Mouse (Mus musculus): ENCODE measurements at regions not wholly inside any gene's neighbourhood (a gene's known extent, or its start where the extent isn't known, plus 50 kb on each side); places are given as distances from the start of the nearest gene placed in this dataset.
"Not testable (repeated sequence)": the region's sequence is repeated elsewhere in the genome, so short reads cannot be mapped to it uniquely, and the experiment has no call there.

- no peak for DNase-seq (ENCODE audit: low read depth, low spot score)
Observed at GRCm38 (mm10) chr1:96626271-96626670, 245.7 kb downstream of the Slco4c1 start.

- not testable (repeated sequence) for DNase-seq (ENCODE audit: low read depth, low spot score)
Observed at GRCm38 (mm10) chr1:96625326-96625725, 246.6 kb downstream of the Slco4c1 start.

GRCm38 (mm10) chr1:96596141-96596540 lies 275.8 kb downstream of the Slco4c1 start:
- no peak for DNase-seq (ENCODE audit: low read depth, low spot score)

- no peak for DNase-seq (ENCODE audit: low read depth, low spot score)
Observed at GRCm38 (mm10) chr1:96569281-96569680, 302.7 kb downstream of the Slco4c1 start.

DNA sequence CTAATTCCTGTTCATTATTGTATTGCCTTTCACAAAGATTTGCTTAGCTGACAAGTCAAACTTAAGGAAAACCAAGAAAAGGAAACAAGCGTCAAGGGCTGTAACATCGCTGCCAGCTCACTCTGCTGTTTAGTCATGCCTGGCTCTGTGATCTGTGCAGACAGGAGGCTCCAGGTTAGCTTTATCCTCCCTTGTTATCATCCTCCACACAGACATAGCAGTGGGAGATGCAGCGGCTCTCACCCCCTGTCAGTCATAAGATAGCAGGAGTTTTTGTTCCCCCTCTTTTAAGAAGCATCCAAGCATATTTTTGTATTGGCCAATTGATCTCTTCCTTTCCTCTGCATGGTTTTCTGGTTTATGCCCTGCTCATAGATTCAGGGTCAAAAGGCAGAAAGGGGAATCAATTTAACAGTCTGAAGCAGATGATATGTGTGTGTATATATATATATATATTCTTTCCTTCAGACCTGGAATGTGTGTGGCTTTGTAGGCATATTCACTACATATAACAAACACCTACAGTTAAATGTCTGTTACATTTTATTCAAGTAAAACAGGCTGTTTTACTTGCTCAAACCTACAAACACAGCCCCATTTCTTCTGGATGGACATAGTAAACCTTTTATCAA lies 308.6 kb downstream of the Slco4c1 start:
- no peak for DNase-seq (ENCODE audit: low read depth, low spot score)

GRCm38 (mm10) chr1:96556258-96556657 lies 315.7 kb downstream of the Slco4c1 start:
- DNase-seq (ENCODE audit: low read depth, low spot score) = no peak

GRCm38 (mm10) chr1:96519347-96519746 lies 352.6 kb downstream of the Slco4c1 start:
- peak; percentile 4 for DNase-seq (ENCODE audit: low read depth, low spot score)

DNA sequence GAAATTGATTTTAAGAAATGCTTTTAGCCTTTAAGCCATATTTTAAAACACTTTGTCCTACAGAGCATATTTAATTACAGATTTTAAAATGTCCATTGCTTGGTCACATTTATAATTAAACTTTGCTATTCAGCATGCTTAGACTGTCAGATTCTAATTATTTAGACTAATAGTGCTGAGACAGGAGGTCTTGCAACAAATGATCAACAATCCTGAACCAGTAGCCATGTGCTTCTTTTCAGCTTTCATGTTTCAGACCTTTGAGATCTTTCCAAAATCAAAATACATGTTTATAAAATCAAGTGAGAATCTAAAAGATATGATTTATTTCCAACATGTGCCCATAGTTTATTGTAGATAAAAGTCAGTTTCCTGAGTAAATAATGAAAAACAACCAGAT lies 371.0 kb downstream of the Slco4c1 start:
- DNase-seq (ENCODE audit: low read depth, low spot score) = no peak

- no peak for DNase-seq (ENCODE audit: low read depth, low spot score)
Observed at GRCm38 (mm10) chr1:96482816-96483215, 389.2 kb downstream of the Slco4c1 start.

GRCm38 (mm10) chr1:96450852-96451251 lies 421.1 kb downstream of the Slco4c1 start:
- DNase-seq (ENCODE audit: low read depth, low spot score) = no peak

GRCm38 (mm10) chr1:96445215-96445614 lies 426.8 kb downstream of the Slco4c1 start:
- no peak for DNase-seq (ENCODE audit: low read depth, low spot score)

DNA sequence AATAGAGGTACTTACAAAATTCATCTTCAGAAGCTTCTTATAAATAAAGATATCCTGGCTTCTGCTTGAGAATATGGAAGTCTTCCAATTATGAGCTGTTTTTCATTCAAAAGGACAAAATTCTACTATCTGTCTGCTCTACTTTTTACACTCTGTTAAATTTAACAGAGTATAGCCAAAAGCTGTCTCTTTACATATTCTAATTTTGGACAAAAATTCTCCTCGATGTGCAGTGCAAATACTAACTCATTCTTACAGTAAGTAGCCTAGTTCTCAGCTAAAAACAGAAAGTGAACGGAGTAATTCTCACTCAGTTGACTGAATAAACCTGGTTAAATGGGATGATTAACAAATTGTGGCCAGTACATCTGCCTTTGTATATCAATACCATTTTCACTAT lies 438.9 kb downstream of the Slco4c1 start:
- DNase-seq (ENCODE audit: low read depth, low spot score) = no peak

- no peak for DNase-seq (ENCODE audit: low read depth, low spot score)
Observed at GRCm38 (mm10) chr1:96423481-96423880, 448.5 kb downstream of the Slco4c1 start.

- no peak for DNase-seq (ENCODE audit: low read depth, low spot score)
Observed at GRCm38 (mm10) chr1:96410837-96411612, 460.9 kb downstream of the Slco4c1 start.

- DNase-seq (ENCODE audit: low read depth, low spot score) = no peak
Observed at GRCm38 (mm10) chr1:96397982-96398381, 474.0 kb downstream of the Slco4c1 start.

- no peak for DNase-seq (ENCODE audit: low read depth, low spot score)
Observed at GRCm38 (mm10) chr1:96388417-96388816, 483.6 kb downstream of the Slco4c1 start.

GRCm38 (mm10) chr1:96385916-96386315 lies 486.1 kb downstream of the Slco4c1 start:
- no peak for DNase-seq (ENCODE audit: low read depth, low spot score)

DNA sequence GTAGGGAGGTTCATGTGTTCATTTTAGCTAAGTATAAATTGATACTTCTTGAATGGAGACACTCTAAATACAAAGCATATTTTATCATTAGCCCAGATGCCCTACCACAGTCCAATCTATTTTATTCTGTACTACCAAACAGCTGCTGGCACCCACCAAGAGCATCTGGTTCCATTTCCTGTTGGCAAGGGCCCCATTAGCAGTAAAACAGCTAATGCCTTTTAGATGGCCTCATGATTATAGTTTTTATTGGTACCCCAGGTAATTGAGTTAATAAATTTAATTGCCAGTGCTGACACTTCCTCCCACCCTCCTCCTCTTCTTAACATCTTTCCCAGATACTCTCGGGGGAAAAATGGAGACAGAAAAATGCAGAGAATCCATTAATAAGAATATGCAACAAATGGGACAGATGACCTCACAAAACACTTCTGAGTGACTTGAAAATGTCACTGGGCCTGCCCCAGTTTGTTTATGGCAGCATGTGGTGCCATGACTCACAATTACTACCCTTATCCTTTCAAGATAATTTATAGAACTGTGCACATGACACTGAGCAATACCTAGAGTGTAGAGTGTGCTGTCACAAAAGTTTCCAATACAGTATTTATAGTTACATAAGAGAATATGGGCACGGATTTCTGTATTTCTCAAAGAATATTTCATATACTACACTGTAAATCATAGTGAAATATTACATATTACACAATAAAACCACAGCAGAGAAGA lies 509.1 kb downstream of the Slco4c1 start:
- DNase-seq (ENCODE audit: low read depth, low spot score) = no peak

DNA sequence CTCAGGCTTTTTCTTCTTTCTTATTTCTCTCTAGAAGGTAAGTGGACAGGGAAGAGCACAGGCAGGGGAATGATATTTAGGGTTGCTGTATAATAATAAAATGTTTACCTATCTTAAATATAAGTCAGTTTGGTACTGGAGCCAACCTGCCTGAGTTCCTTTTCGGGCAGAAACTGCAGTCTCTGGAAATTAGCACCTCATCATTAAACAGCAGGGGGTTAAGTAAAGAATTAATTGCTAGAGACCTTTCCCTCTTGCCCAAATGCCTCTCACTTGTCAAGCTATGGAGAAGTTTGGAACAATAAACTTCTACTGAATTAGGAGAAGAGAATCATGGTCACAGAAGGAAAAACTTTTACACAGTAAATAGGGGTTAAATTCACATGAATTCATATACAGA lies 524.7 kb downstream of the Slco4c1 start:
- DNase-seq (ENCODE audit: low read depth, low spot score) = no peak

GRCm38 (mm10) chr1:96346465-96347002 lies 525.4 kb downstream of the Slco4c1 start:
- DNase-seq (ENCODE audit: low read depth, low spot score) = no peak

DNA sequence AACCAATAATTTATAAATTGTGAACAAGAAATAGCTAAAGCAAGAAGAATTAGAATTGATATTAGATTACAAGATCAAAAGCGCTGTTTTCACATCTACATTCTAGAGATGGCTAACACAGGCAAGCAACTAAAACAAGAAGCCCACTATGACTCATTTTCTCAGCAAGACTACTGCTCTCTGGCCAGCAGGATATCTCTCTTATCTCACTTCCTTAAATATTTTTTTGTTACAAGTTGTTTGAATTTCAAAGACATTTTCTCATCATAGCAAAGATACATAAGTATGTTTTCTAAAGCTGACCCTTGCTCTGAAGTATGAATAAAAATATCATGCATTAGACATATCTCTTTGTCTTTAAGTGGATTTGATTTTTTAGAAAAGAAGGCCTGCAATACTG lies 556.2 kb downstream of the Slco4c1 start:
- DNase-seq (ENCODE audit: low read depth, low spot score) = no peak

- DNase-seq (ENCODE audit: low read depth, low spot score) = no peak
Observed at GRCm38 (mm10) chr1:96301238-96301637, 570.7 kb downstream of the Slco4c1 start.
